Comparison of ENCODE assay signal across 9 mouse cellular contexts in the genomic region with DNA sequence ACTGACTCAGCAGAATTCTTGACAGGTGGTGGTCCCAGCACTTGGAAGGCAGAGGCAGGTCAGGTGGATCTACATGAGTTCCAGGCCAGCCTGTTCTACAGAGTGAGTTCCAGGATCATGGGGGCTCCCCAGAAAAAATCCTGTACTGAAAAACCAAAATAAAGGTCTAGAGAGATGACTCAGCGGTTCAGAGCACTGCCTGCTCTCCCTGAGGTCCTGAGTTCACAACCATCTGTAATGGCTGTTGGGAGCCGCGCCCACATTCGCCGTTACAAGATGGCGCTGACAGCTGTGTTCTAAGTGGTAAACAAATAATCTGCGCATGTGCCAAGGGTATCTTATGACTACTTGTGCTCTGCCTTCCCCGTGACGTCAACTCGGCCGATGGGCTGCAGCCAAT. TPM values are rescaled to one million over a fixed set of nuclear protein-coding genes. Genes with fewer than 3 reads are reported as not detected.
"Had no signal": no experiment of that assay in that cellular context is flagged by ENCODE, and none has a peak within 500 bp of the region (broad histone marks: within the 10 kb centered on the region; RNA-seq: fewer than 3 reads in every experiment).

No protein-coding gene starts in this region.

RNA-seq across cellular contexts. Expression of gene Dnmt3l, which starts 21.8 kb away (rescaled TPM):
- polyA plus RNA-seq: liver, postnatal 0 days; midbrain, embryonic 12.5 days; midbrain, embryonic 14.5 days; midbrain, embryonic 16.5 days; neural tube, embryonic 11.5 days; neural tube, embryonic 13.5 days; neural tube, embryonic 15.5 days had no signal

RNA-seq across cellular contexts. Expression of gene Aire, which starts 23.4 kb away (rescaled TPM):
- polyA plus RNA-seq: liver, postnatal 0 days; lung, postnatal 0 days; macrophage; midbrain, embryonic 14.5 days; neural tube, embryonic 11.5 days had no signal
